Mouse (Mus musculus) heart, postnatal 0 days (tissue): ENCODE data around the gene Ccnl2.

Source experiments
- CTCF ChIP-seq: IDR thresholded peaks from 2 replicates; pipeline ENCODE4 v1.5.1; 2016; ENCODE audit warnings: antibody characterized with exemption, control low read depth, low read depth
- EP300 ChIP-seq: IDR thresholded peaks from 2 replicates; pipeline ENCODE4 v1.6.1; 2016; ENCODE audit warnings: antibody characterized with exemption, low read depth

DNA sequence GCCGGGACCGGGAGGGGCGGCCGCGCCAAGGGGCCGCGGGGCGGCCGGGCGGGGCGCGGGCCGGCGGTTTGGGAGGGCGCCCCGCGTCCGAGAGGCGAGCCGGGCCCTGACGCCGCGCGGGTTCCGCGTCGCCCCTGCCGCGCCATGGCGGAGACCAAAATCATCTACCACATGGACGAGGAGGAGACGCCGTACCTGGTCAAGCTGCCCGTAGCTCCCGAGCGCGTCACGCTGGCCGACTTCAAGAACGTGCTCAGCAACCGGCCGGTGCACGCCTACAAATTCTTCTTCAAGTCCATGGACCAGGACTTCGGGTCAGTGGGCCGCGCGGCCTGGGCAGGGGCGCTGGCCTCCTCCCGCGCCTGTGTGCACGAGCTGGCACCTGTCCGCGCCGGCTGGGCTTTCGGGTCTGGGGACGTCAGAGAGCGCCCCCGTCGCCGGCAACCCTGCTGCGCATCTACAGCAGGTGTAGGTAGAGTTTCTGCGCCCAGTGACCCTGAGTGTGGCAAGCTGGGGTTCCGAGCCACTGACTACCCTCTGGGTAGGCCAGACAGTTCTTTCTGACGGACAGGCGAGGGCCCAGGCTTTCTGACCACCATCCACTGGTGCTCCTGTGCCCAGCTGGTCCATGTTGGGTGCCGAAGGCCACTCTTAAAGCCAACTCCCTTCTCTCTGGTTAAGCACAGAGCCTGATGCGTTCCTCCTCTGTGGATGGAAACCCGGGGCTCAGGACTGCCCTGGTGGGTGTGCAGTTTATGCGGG is 35.5 kb downstream of the Ccnl2 start:
- TF ChIP-seq CTCF (no peak), EP300 (no peak)
